Comparison of ENCODE assay signal across 14 mouse cellular contexts in genomic region chr8:84566816-84567413, GRCm38 (mm10).
DNase-seq lines count a peak whose midpoint lies in the region; ATAC-seq and TF ChIP-seq lines count a peak whose summit lies in the region.
"Had no signal": no experiment of that assay in that cellular context is flagged by ENCODE, and none has a peak within 500 bp of the region (broad histone marks: within the 10 kb centered on the region; RNA-seq: fewer than 3 reads in every experiment).

No protein-coding gene starts in this region.

- no peak overlapping the region for H3K4me2 ChIP-seq in liver, embryonic 12.5 days
- peak overlapping the region; percentile 60; the same call in 1 of the 2 replicates for H3K4me2 ChIP-seq in CH12.LX (ENCODE audit: insufficient read depth, low read depth, poor library complexity, severe bottlenecking)
- no peak overlapping the region for H3K4me2 ChIP-seq in forebrain, embryonic 14.5 days (ENCODE audit: low read length)

- WGBS in liver, embryonic 12.5 days (ENCODE audit: insufficient replicate concordance) = 42% methylated on average over 12 of the region's 12 CpGs
- WGBS in macrophage (ENCODE audit: missing documents) = 42% methylated on average over 12 of the region's 12 CpGs
- WGBS in forebrain, embryonic 14.5 days = 89% methylated on average over 12 of the region's 12 CpGs

- no peaks in the 10 kb centered on the region for H3K79me2 ChIP-seq in CH12.LX (replicated peaks; ENCODE audit: control insufficient read depth, extremely low read depth, insufficient read depth, poor library complexity, severe bottlenecking)
- H3K79me2 ChIP-seq in macrophage (ENCODE audit: inconsistent target) = no peaks in the 10 kb centered on the region

- TF ChIP-seq POLR2A in CH12.LX (IDR thresholded peaks at IDR 0.05; ENCODE audit: low read depth, low read length) = no peak

- no peaks in the 10 kb centered on the region for H3K36me3 ChIP-seq in liver, embryonic 12.5 days
- H3K36me3 ChIP-seq in CH12.LX (replicated peaks in 1 of 2; ENCODE audit: control insufficient read depth in 1 of 2, insufficient read depth in 1 of 2, low read length in 1 of 2) = no peaks in the 10 kb centered on the region
- no peaks in the 10 kb centered on the region for H3K36me3 ChIP-seq in macrophage (ENCODE audit: inconsistent target)
- peaks cover 10% of the 10 kb centered on the region; the same call in 1 of the 2 replicates for H3K36me3 ChIP-seq in forebrain, embryonic 14.5 days (ENCODE audit: control insufficient read depth, insufficient read depth, low read length)

- DNase-seq in liver (no peak), CH12.LX (ENCODE audit: extremely low read depth) (no peak), MEL-GATA-1-ER (ENCODE audit: extremely low read depth, low read depth) (peak; percentile 49)
- no peak for DNase-seq in layer of hippocampus, adult 2 months (ENCODE audit: low spot score in 2 of 2)
- no peak for DNase-seq in embryo, embryonic 11 days
- DNase-seq in forebrain, embryonic 14.5 days (ENCODE audit: low spot score) = no peak
- DNase-seq: cerebellum, adult 11 months; gastrocnemius, postnatal 10 days; right cerebral cortex, postnatal 25 days had no signal

- no peak overlapping the region for H3K9ac ChIP-seq in liver, embryonic 12.5 days
- H3K9ac ChIP-seq in CH12.LX (ENCODE audit: insufficient read depth, low read depth) = no peak overlapping the region
- H3K9ac ChIP-seq in forebrain, embryonic 14.5 days (ENCODE audit: low read length) = no peak overlapping the region

- no peak for TF ChIP-seq RAD21 in CH12.LX (IDR thresholded peaks at IDR 0.05; ENCODE audit: low read depth, low read length)

- no peak overlapping the region for H3K4me3 ChIP-seq in liver, embryonic 12.5 days
- H3K4me3 ChIP-seq in CH12.LX (replicated peaks in 1 of 3; ENCODE audit: low read depth in 2 of 3, low read length in 2 of 3, poor library complexity in 1 of 3) (no peak overlapping the region), macrophage (ENCODE audit: inconsistent target) (no peak overlapping the region)
- no peak overlapping the region for H3K4me3 ChIP-seq in layer of hippocampus, adult 2 months
- H3K4me3 ChIP-seq in forebrain, embryonic 14.5 days (ENCODE audit: low read depth, low read length) = no peak overlapping the region

- H3K27ac ChIP-seq in liver, embryonic 12.5 days = no peak overlapping the region
- no peak overlapping the region for H3K27ac ChIP-seq in CH12.LX (ENCODE audit: insufficient read depth, low read depth)
- 0 out of 2 replicates have a peak overlapping the region, but pooled peaks have one; percentile 1 for H3K27ac ChIP-seq in macrophage
- H3K27ac ChIP-seq in layer of hippocampus, adult 2 months = no peak overlapping the region
- H3K27ac ChIP-seq in forebrain, embryonic 14.5 days (ENCODE audit: low read depth, low read length) = no peak overlapping the region
- H3K27ac ChIP-seq: kidney, postnatal 0 days had no signal

- ATAC-seq in liver, embryonic 12.5 days = 0 out of 2 replicates have a peak, but pooled peaks have one; percentile 24
- no peak for ATAC-seq in forebrain, embryonic 14.5 days
- ATAC-seq: hindbrain, embryonic 16.5 days; intestine, embryonic 16.5 days had no signal

- H3K27me3 ChIP-seq in liver, embryonic 12.5 days (replicated peaks) = peaks cover 72% of the 10 kb centered on the region
- peaks cover 60% of the 10 kb centered on the region for H3K27me3 ChIP-seq in CH12.LX (replicated peaks)
- no peaks in the 10 kb centered on the region for H3K27me3 ChIP-seq in forebrain, embryonic 14.5 days (replicated peaks; ENCODE audit: control insufficient read depth, insufficient read depth, low read length)

- dilution Hi-C loops in CH12.LX (cut with MboI; ENCODE audit: extremely low pct_ligation_motif_present, extremely low pct_unique_long_range_greater_than_20kb, low sequenced_read_pairs) = no loop called here

- TF ChIP-seq CTCF in CH12.LX (conservative IDR thresholded peaks at IDR 0.05 in 1 of 2, IDR thresholded peaks at IDR 0.05 in 1 of 2; ENCODE audit: low read depth in 2 of 2, low read length in 2 of 2) = no peak
- TF ChIP-seq CTCF in layer of hippocampus, adult 2 months (conservative IDR thresholded peaks at IDR 0.05) = no peak

- H3K4me1 ChIP-seq in liver, embryonic 12.5 days = peaks cover 8% of the 10 kb centered on the region
- H3K4me1 ChIP-seq in CH12.LX (ENCODE audit: control insufficient read depth in 1 of 2, insufficient read depth in 2 of 2) = peaks cover 0 to 5% of the 10 kb centered on the region in 2 experiments; a peak in 1 of 4 replicates
- no peaks in the 10 kb centered on the region for H3K4me1 ChIP-seq in forebrain, embryonic 14.5 days (ENCODE audit: control insufficient read depth, insufficient read depth, low read length)

- TF ChIP-seq EP300 in CH12.LX (IDR thresholded peaks at IDR 0.05; ENCODE audit: low read length) = no peak

- H3K9me3 ChIP-seq in liver, embryonic 12.5 days (replicated peaks) = no peaks in the 10 kb centered on the region
- peaks cover 2% of the 10 kb centered on the region for H3K9me3 ChIP-seq in CH12.LX (replicated peaks; ENCODE audit: low read length)
- H3K9me3 ChIP-seq in forebrain, embryonic 14.5 days (replicated peaks; ENCODE audit: control insufficient read depth, low read length) = no peaks in the 10 kb centered on the region

- in situ Hi-C loops in CH12.LX (cut with MboI; ENCODE audit: low pct_ligation_motif_present, low pct_unique_long_range_greater_than_20kb, low sequenced_read_pairs) = no loop called here

TF ChIP-seq in CH12.LX, 34 proteins besides CTCF, POLR2A, EP300 and RAD21:
- no peak for TF ChIP-seq RCOR1 (conservative IDR thresholded peaks at IDR 0.05; ENCODE audit: low read depth, low read length)
- no peak for TF ChIP-seq UBTF (IDR thresholded peaks at IDR 0.05; ENCODE audit: low read depth, low read length)
- no peak for TF ChIP-seq BHLHE40 (IDR thresholded peaks at IDR 0.05; ENCODE audit: low read depth, low read length)
- no peak for TF ChIP-seq MEF2A (IDR thresholded peaks at IDR 0.05; ENCODE audit: borderline replicate concordance, low read depth, low read length)
- no peak for TF ChIP-seq JUND (conservative IDR thresholded peaks at IDR 0.05; ENCODE audit: low read depth, low read length)
- TF ChIP-seq USF1 (IDR thresholded peaks at IDR 0.05; ENCODE audit: low read depth, low read length) = no peak
- no peak for TF ChIP-seq ZKSCAN1 (IDR thresholded peaks at IDR 0.05; ENCODE audit: borderline replicate concordance, low read depth, low read length)
- TF ChIP-seq CHD1 (IDR thresholded peaks at IDR 0.05; ENCODE audit: low read depth, low read length) = no peak
- TF ChIP-seq ETS1 (conservative IDR thresholded peaks at IDR 0.05; ENCODE audit: low read depth, low read length) = no peak
- no peak for TF ChIP-seq E2F4 (IDR thresholded peaks at IDR 0.05; ENCODE audit: insufficient replicate concordance, low read depth, low read length)
- no peak for TF ChIP-seq PAX5 (IDR thresholded peaks at IDR 0.05; ENCODE audit: low read length)
TF ChIP-seq in CH12.LX: peak in this region for 0.
